Mouse (Mus musculus): ENCODE measurements around the gene Gm21060.
"Not testable (repeated sequence)": the region's sequence is repeated elsewhere in the genome, so short reads cannot be mapped to it uniquely, and the experiment has no call there.

The Gm21060 gene

GRCm38 (mm10) chr19:61296969-61297368, at the start of gene Gm21060:
Gm21060 (minus strand) TSS chr19:61297069.
- TF ChIP-seq CTCF (conservative IDR thresholded peaks at IDR 0.05; ENCODE audit: low read length) (no peak), POU5F1 (IDR thresholded peaks at IDR 0.05; ENCODE audit: borderline replicate concordance, low read length) (no peak), NANOG (IDR thresholded peaks at IDR 0.05; ENCODE audit: borderline replicate concordance, low read length) (no peak)
- Histone ChIP-seq H3K36me3 (ENCODE audit: insufficient read depth, low read length) (no peaks in the 10 kb centered on the region), H3K27me3 (ENCODE audit: insufficient read depth, low read length) (no peaks in the 10 kb centered on the region), H3K4me1 (replicated peaks; ENCODE audit: low read depth, low read length) (no peaks in the 10 kb centered on the region), H3K4me3 (replicated peaks; ENCODE audit: low read length) (no peak within 1 kb of the TSS), H3K9me3 (ENCODE audit: low read length) (peaks cover 2% of the 10 kb centered on the region; the same call in 1 of the 2 replicates)

- not testable (repeated sequence) for H3K36me3 ChIP-seq (ENCODE audit: insufficient read depth, low read length); H3K27me3 ChIP-seq (ENCODE audit: insufficient read depth, low read length); H3K4me3 ChIP-seq (replicated peaks; ENCODE audit: low read length)
- peak; percentile 97 for TF ChIP-seq NANOG (IDR thresholded peaks at IDR 0.05; ENCODE audit: borderline replicate concordance, low read length)
- Histone ChIP-seq H3K4me1 (replicated peaks; ENCODE audit: low read depth, low read length) (peaks cover 16% of the 10 kb centered on the region), H3K9me3 (ENCODE audit: low read length) (peaks cover 24% of the 10 kb centered on the region)
Measured at GRCm38 (mm10) chr19:61320844-61321243, 24.0 kb upstream of the Gm21060 start.

GRCm38 (mm10) chr19:61313185-61313584, 16.3 kb upstream of the Gm21060 start:
- not testable (repeated sequence) for H3K36me3 ChIP-seq (ENCODE audit: insufficient read depth, low read length); H3K27me3 ChIP-seq (ENCODE audit: insufficient read depth, low read length); H3K4me1 ChIP-seq (replicated peaks; ENCODE audit: low read depth, low read length)
- Histone ChIP-seq H3K9me3 (ENCODE audit: low read length) (peaks cover 39% of the 10 kb centered on the region), H3K4me3 (replicated peaks; ENCODE audit: low read length) (peak overlapping the region; percentile 46)

DNA sequence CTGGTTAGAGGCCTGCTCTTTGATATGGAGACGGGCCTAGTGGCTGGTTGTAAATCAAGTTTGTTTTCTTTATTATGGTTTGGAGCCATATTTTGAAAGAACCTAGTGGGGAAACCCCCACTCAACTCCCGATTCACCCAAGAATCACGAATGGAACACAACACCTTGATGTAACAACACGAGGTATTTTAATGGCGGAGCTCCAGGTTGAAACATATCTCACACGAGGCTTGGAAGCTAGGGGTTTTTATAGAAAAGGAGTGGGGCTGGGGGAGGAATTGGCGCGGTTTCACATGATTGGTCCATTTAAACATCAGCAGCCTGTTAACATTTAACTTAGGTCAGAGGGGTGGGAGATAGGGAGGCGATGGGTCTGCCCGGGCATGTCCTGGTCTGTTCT, 15.5 kb upstream of the Gm21060 start:
- H3K36me3 ChIP-seq (ENCODE audit: insufficient read depth, low read length); H3K27me3 ChIP-seq (ENCODE audit: insufficient read depth, low read length); H3K4me1 ChIP-seq (replicated peaks; ENCODE audit: low read depth, low read length); H3K4me3 ChIP-seq (replicated peaks; ENCODE audit: low read length): not testable (repeated sequence)
- peaks cover 39% of the 10 kb centered on the region for H3K9me3 ChIP-seq (ENCODE audit: low read length)

- H3K36me3 ChIP-seq (ENCODE audit: insufficient read depth, low read length); H3K4me1 ChIP-seq (replicated peaks; ENCODE audit: low read depth, low read length); H3K4me3 ChIP-seq (replicated peaks; ENCODE audit: low read length); H3K27me3 ChIP-seq (ENCODE audit: insufficient read depth, low read length): not testable (repeated sequence)
- peak; percentile 82 for TF ChIP-seq NANOG (IDR thresholded peaks at IDR 0.05; ENCODE audit: borderline replicate concordance, low read length)
- peaks cover 50% of the 10 kb centered on the region for H3K9me3 ChIP-seq (ENCODE audit: low read length)
Measured at GRCm38 (mm10) chr19:61308083-61308482, 11.2 kb upstream of the Gm21060 start.

GRCm38 (mm10) chr19:61285033-61285432, 11.8 kb downstream of the Gm21060 start:
- not testable (repeated sequence) for H3K9me3 ChIP-seq (ENCODE audit: low read length); H3K4me3 ChIP-seq (replicated peaks; ENCODE audit: low read length); H3K36me3 ChIP-seq (ENCODE audit: insufficient read depth, low read length); H3K27me3 ChIP-seq (ENCODE audit: insufficient read depth, low read length)
- peak; percentile 57; the same call in 1 of the 2 replicates for TF ChIP-seq NANOG (IDR thresholded peaks at IDR 0.05; ENCODE audit: borderline replicate concordance, low read length)
- H3K4me1 ChIP-seq (replicated peaks; ENCODE audit: low read depth, low read length) = peaks cover 15% of the 10 kb centered on the region; the same call in 1 of the 2 replicates

GRCm38 (mm10) chr19:61283581-61283980, 13.3 kb downstream of the Gm21060 start:
- peaks cover 15% of the 10 kb centered on the region; the same call in 1 of the 2 replicates for H3K4me1 ChIP-seq (replicated peaks; ENCODE audit: low read depth, low read length)
- TF ChIP-seq POU5F1 (IDR thresholded peaks at IDR 0.05; ENCODE audit: borderline replicate concordance, low read length) (no peak), CTCF (conservative IDR thresholded peaks at IDR 0.05; ENCODE audit: low read length) (no peak), NANOG (IDR thresholded peaks at IDR 0.05; ENCODE audit: borderline replicate concordance, low read length) (no peak)
- H3K9me3 ChIP-seq (ENCODE audit: low read length) = peaks cover 7% of the 10 kb centered on the region
- H3K27me3 ChIP-seq (ENCODE audit: insufficient read depth, low read length) = no peaks in the 10 kb centered on the region
- H3K36me3 ChIP-seq (ENCODE audit: insufficient read depth, low read length) = no peaks in the 10 kb centered on the region
- H3K4me3 ChIP-seq (replicated peaks; ENCODE audit: low read length) = no peak overlapping the region

- peaks cover 5% of the 10 kb centered on the region for H3K9me3 ChIP-seq (ENCODE audit: low read length)
- no peaks in the 10 kb centered on the region for H3K4me1 ChIP-seq (replicated peaks; ENCODE audit: low read depth, low read length)
- no peak for TF ChIP-seq POU5F1 (IDR thresholded peaks at IDR 0.05; ENCODE audit: borderline replicate concordance, low read length)
- TF ChIP-seq NANOG (IDR thresholded peaks at IDR 0.05; ENCODE audit: borderline replicate concordance, low read length) = no peak
- no peak for TF ChIP-seq CTCF (conservative IDR thresholded peaks at IDR 0.05; ENCODE audit: low read length)
- no peaks in the 10 kb centered on the region for H3K27me3 ChIP-seq (ENCODE audit: insufficient read depth, low read length)
- no peak overlapping the region for H3K4me3 ChIP-seq (replicated peaks; ENCODE audit: low read length)
- H3K36me3 ChIP-seq (ENCODE audit: insufficient read depth, low read length) = no peaks in the 10 kb centered on the region
Measured at GRCm38 (mm10) chr19:61275446-61275845, 21.4 kb downstream of the Gm21060 start.

DNA sequence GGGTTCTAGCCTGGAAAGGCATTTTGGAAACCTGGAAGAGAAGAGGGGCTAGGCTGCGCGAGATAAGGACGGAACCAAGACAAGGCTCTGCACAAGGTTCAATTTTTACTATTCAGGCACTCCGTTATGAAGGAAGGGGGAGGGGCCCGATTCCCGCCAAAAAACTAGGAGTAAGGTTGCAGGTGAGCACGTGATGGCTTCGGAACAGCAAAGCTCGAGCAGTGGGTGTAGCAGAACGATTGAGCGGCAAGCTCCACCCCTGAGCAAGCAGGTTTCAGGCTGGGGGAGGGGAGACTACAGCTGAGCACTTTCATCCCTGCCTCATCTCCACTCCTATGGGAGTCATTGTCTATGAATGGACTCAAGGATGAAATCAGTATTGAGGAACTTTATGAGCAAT, 27.7 kb downstream of the Gm21060 start:
- not testable (repeated sequence) for H3K36me3 ChIP-seq (ENCODE audit: insufficient read depth, low read length); H3K4me3 ChIP-seq (replicated peaks; ENCODE audit: low read length); H3K9me3 ChIP-seq (ENCODE audit: low read length); H3K27me3 ChIP-seq (ENCODE audit: insufficient read depth, low read length); H3K4me1 ChIP-seq (replicated peaks; ENCODE audit: low read depth, low read length)

GRCm38 (mm10) chr19:61267141-61267540, 29.7 kb downstream of the Gm21060 start:
- TF ChIP-seq CTCF (conservative IDR thresholded peaks at IDR 0.05; ENCODE audit: low read length) = no peak
- no peak for TF ChIP-seq NANOG (IDR thresholded peaks at IDR 0.05; ENCODE audit: borderline replicate concordance, low read length)
- TF ChIP-seq POU5F1 (IDR thresholded peaks at IDR 0.05; ENCODE audit: borderline replicate concordance, low read length) = no peak
- H3K4me1 ChIP-seq (replicated peaks; ENCODE audit: low read depth, low read length) = peaks cover 6% of the 10 kb centered on the region
- no peak overlapping the region for H3K4me3 ChIP-seq (replicated peaks; ENCODE audit: low read length)
- H3K9me3 ChIP-seq (ENCODE audit: low read length) = no peaks in the 10 kb centered on the region; the same call in 1 of the 2 replicates
- H3K27me3 ChIP-seq (ENCODE audit: insufficient read depth, low read length) = no peaks in the 10 kb centered on the region
- no peaks in the 10 kb centered on the region for H3K36me3 ChIP-seq (ENCODE audit: insufficient read depth, low read length)
